Mouse (Mus musculus) brain, embryonic 18.5 days (tissue): Measurements from ENCODE around the gene D10Wsu102e.

ENCODE experiments used
- DNase-seq: peaks from one replicate; pipeline ENCODE4 v3.0.0-alpha.2; 2012; ENCODE audit warnings: low read depth, low spot score

The D10Wsu102e gene

GRCm38 (mm10) chr10:83359956-83360355 is at the start of gene D10Wsu102e:
Gene D10Wsu102e (plus strand): TSS chr10:83360221.
- DNase-seq: peak; percentile 95

- DNase-seq: no peak
These were observed 49.7 kb upstream of the D10Wsu102e start for GRCm38 (mm10) chr10:83310356-83310755.

- no peak for DNase-seq
These were observed 47.0 kb upstream of the D10Wsu102e start for GRCm38 (mm10) chr10:83313033-83313432.

- DNase-seq: no peak
These were observed 39.6 kb upstream of the D10Wsu102e start for GRCm38 (mm10) chr10:83320396-83320795.

- DNase-seq: no peak
These were observed 39.2 kb upstream of the D10Wsu102e start for GRCm38 (mm10) chr10:83320870-83321269.

- DNase-seq: no peak
These were observed 38.5 kb upstream of the D10Wsu102e start for GRCm38 (mm10) chr10:83321528-83321927.

- no peak for DNase-seq
These were observed 37.4 kb upstream of the D10Wsu102e start for GRCm38 (mm10) chr10:83322551-83323100.

- DNase-seq: no peak
These were observed 35.1 kb upstream of the D10Wsu102e start for GRCm38 (mm10) chr10:83324871-83325270.

GRCm38 (mm10) chr10:83325903-83326302 is 34.1 kb upstream of the D10Wsu102e start:
- no peak for DNase-seq

- DNase-seq: no peak
These were observed 33.3 kb upstream of the D10Wsu102e start for GRCm38 (mm10) chr10:83326648-83327285.

- DNase-seq: no peak
These were observed 31.2 kb upstream of the D10Wsu102e start for GRCm38 (mm10) chr10:83328791-83329190.

- no peak for DNase-seq
These were observed 29.7 kb upstream of the D10Wsu102e start for GRCm38 (mm10) chr10:83330336-83330735.

GRCm38 (mm10) chr10:83331811-83332210 is 28.2 kb upstream of the D10Wsu102e start:
- DNase-seq: no peak

GRCm38 (mm10) chr10:83332581-83332980 is 27.4 kb upstream of the D10Wsu102e start:
- DNase-seq: no peak

GRCm38 (mm10) chr10:83336336-83336735 is 23.7 kb upstream of the D10Wsu102e start:
- DNase-seq: no peak

- peak; percentile 22 for DNase-seq
These were observed 22.7 kb upstream of the D10Wsu102e start, which contains the start of gene Slc41a2 for GRCm38 (mm10) chr10:83337159-83337951. Gene Slc41a2 (minus strand): TSS chr10:83337882.

GRCm38 (mm10) chr10:83337971-83338598 is 21.9 kb upstream of the D10Wsu102e start:
- DNase-seq: no peak

- DNase-seq: no peak
These were observed 18.8 kb upstream of the D10Wsu102e start for GRCm38 (mm10) chr10:83341226-83341625.

- DNase-seq: no peak
These were observed 16.9 kb upstream of the D10Wsu102e start for GRCm38 (mm10) chr10:83343171-83343570.

GRCm38 (mm10) chr10:83343828-83344685 is 16.0 kb upstream of the D10Wsu102e start:
- no peak for DNase-seq

GRCm38 (mm10) chr10:83345693-83346358 is 14.2 kb upstream of the D10Wsu102e start:
- no peak for DNase-seq
